Mouse (Mus musculus) urinary bladder, postnatal 4 days (tissue): ENCODE measurements around the gene Dynlt1c.
A peak's percentile ranks its signal among the peaks of the same experiment; 100 is the strongest.
"Not testable (repeated sequence)": the region's sequence is repeated elsewhere in the genome, so short reads cannot be mapped to it uniquely, and the experiment has no call there.

Experiments
- DNase-seq, 2 experiments: peaks; one replicate each; pipeline ENCODE4 v3.0.0; 2021 to 2022; ENCODE audit warnings: low spot score in 2 of 2

The Dynlt1c gene

GRCm38 (mm10) chr17:6655087-6655511, 53.6 kb downstream of the Dynlt1c start:
- peak; percentile 46 to 63 for DNase-seq

DNA sequence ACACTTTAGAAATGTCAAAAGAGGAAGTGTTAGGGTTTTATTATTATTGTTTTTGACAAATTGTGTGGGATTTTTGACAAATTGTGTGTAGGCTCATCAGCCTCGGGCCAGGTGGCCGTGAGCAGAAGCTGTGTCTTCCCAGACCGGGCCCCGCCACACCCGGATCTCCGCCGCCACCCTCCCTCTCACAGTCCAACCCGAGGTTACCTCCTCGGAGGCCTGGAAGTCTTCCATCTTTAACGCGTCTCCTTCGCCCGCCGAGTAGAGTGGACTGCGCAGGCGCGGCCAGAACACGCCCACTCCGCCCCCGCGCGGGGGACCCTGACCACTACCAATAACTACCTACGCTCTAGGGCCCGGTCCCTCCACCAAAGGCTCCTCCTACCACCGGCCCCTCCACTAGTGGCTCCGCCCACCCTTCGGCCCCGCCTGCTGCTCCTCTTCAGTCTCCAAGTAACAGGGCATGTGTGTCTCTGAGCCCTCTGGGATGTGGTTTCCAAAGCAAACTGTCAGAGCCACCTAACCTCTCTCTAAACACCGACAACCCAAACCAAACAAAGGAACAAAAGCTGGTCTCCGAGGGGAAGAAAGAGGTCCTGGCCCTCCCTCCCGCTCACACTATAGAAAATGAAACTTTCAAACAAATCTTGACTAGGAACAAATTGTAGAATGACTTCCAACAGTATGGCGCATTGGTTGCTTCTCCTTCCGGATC, 54.3 kb downstream of the Dynlt1c start, which contains the start of gene Dynlt1f:
Gene Dynlt1f (minus strand): TSS at position 334 of the 715 bp plus-strand sequence.
- peak; percentile 62 to 69 for DNase-seq

GRCm38 (mm10) chr17:6656471-6656870, 55.0 kb downstream of the Dynlt1c start:
- not testable (repeated sequence) for DNase-seq

GRCm38 (mm10) chr17:6658801-6659200, 57.3 kb downstream of the Dynlt1c start, which contains the start of gene Sytl3:
Gene Sytl3, plus strand, starts transcription at chr17:6659093.
- DNase-seq, result not testable (repeated sequence)
